Mouse (Mus musculus): ENCODE data around the gene Nkx2-5. TPM values are rescaled to one million over a fixed set of nuclear protein-coding genes. Genes with fewer than 3 reads are reported as not detected.

Nkx2-5 gene
- total RNA-seq, 2 experiments from 2014 or later = not detected

Other genes with a start within 250 kb of the Nkx2-5 start
- gene Atp6v0e, start 181.8 kb downstream of the Nkx2-5 start, total RNA-seq (2021) = 10 to 100 TPM; 44.1 to 46.0 TPM
- 10 to 100 TPM; 17.7 to 18.9 TPM for gene Crebrf, start 129.4 kb downstream of the Nkx2-5 start, total RNA-seq (2021)
- 10 to 100 TPM; 22.8 to 26.3 TPM for gene Bnip1, start 63.9 kb downstream of the Nkx2-5 start, total RNA-seq (2021)
- 1 to 10 TPM; 2.5 to 4.1 TPM for gene Kifc5b, start 72.1 kb upstream of the Nkx2-5 start, total RNA-seq (2021)
- gene Phf1, start 88.0 kb upstream of the Nkx2-5 start, total RNA-seq (2021) = 1 to 10 TPM; 5.1 to 8.1 TPM
- gene Cuta, start 94.6 kb upstream of the Nkx2-5 start, total RNA-seq (2021) = 10 to 100 TPM; 87.9 to 91.1 TPM
- gene Syngap1, start 96.2 kb upstream of the Nkx2-5 start, total RNA-seq (2021) = 10 to 100 TPM in 1 of 2 experiments, 1 to 10 TPM in 1; 8.2 to 11.8 TPM
- 1 to 10 TPM; 2.7 to 3.9 TPM for gene Zbtb9, start 128.2 kb upstream of the Nkx2-5 start, total RNA-seq (2021)
- 10 to 100 TPM; 26.5 to 30.5 TPM for gene Bak1, start 184.0 kb upstream of the Nkx2-5 start, total RNA-seq (2021)
- 1 to 10 TPM; 6.3 to 7.2 TPM for gene Itpr3, start 212.3 kb upstream of the Nkx2-5 start, total RNA-seq (2021)